Mouse (Mus musculus) induced T-regulatory cell, adult 2 months (primary cell): ENCODE measurements around the gene Tdrkh.

Source experiments
- DNase-seq: peaks from one replicate; pipeline ENCODE4 v3.0.0-alpha.2; 2012; ENCODE audit warnings: low read depth

Tdrkh gene

DNA sequence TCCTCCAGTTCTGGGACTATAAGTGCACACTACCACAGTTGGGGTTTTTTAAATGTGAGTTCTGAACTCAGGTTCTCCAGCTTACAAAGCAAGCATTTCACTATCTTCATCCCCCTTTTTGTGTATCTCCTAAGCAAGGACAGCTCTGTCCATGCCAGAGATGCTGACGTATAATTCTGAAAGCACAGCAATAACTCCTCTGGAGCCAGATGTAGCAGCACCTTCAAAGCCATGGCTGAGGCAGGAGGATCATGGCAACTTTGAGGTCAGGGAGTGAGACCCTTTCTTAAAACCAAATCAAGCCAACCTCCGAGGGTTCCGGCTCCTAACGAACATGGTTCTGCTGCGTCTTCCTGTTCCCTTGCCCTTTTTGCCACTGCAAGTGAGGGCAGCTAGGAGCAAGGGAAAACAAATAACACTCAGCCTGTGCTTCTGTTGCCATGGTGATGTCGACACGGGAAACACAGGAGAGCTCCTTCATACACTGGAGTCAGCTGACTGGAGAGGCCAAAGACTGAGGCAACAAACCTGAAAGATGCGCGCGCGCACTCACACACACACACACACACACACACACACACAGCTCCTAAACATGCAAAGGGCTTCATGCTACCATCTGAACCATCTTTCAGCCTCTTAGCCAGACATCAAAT is 51.0 kb downstream of the Tdrkh start:
- no peak for DNase-seq

DNA sequence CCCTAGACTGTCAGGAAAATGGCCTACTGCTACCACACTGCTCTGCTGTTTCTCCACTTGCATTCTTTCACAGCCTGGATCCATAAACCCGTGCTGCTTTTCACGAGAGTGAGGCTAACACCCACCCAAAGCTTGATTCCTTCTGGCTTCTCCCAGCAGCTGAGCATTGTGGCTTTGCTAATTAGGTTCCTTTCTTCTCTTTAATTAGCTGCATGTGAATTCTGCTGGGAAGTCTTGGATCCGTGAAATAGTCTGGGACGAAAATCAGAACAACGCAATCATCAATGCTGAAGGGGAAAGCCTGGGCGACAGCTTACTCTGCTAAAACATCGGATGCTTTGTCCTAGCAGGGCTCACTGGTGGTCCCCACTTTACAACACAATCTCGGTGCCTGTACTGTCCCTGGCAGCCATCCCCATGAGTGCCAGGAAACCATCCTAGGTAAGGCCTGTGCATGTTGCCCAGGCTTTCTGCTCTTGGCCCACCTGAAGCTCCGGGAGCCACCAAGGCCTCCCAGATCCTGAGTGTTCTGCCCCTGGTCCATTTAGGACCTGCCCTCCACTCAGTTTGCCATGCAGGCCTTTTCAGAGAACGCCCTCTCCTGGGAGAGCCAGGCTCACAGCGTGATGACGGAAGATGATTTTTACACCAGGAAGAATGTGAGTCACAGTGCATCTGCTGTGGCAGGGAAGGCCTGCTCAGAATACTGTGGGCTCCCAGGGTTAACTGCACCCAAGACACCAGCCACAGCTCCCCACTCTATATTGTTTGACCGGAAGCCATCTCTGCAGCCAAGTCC is 52.8 kb downstream of the Tdrkh start:
- no peak for DNase-seq

DNA sequence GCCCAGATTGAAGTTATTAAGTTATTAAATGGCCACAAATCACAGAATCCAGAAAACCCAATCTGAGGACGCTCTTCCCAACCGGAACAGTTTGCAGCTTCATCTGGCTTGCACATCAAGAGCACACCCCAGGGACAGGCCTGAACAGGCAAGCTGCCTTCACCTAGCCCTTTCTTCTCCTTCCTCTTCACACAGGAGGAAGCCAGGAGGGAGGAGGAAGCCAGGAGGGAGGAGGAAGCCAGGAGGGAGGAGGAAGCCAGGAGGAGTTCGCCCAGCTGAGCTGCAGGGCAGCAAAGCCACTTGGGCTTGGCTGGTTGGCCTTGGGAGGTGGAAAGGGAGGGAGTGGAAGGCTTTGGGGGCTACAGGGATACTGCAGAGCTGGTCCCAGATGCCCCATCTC is 55.9 kb downstream of the Tdrkh start:
- no peak for DNase-seq

DNA sequence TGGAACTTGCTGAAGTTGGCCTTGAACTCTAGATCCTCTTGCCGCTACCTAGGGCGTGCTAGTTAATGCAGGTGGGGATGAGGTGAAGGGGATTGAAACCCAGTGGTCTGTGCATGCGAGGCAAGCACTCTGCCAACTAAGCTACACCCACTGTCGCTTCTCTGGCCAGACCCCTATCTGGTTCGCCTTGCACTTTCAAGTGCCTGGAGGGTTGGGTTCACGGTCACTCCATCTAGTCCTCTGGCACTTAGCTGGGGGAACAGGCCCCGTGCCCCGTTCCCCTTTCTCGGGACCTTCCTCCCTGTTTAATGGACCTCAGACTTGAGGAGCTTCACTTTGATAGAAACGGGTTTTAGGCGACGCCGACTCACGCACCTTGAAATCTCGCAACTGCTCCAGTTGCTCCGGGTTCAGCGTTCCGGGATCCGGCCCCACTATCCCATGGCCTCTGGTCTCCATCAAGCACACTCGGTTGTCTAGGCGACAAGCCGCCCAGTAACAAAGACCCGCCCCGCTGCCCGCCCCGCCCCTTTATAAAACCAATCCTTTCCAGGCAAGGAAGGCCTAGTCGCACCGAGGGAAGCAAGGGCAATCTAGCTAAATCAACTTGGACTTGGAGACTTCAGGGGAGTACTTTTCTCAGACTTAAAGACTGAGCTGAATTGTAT is 59.5 kb downstream of the Tdrkh start:
- DNase-seq: no peak

DNA sequence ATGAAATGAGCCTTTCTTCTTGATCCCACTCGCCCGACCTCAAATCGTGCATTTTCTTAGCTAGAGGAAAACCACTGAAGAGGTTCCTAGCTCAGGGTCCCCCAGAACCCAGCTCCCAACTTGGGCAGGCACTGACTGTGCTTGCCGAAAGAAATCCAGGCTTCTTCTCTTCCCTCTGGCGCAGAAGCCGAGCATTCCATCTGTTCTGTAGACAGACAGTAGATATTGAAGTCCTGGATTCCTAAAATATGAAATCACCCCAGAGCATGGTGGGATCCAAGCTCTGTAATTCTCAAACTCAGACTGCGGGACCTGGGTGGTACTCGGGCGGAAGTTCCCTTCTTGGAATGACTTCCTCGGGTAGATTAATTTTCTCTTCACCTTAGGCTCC is 60.0 kb downstream of the Tdrkh start:
- DNase-seq: no peak

DNA sequence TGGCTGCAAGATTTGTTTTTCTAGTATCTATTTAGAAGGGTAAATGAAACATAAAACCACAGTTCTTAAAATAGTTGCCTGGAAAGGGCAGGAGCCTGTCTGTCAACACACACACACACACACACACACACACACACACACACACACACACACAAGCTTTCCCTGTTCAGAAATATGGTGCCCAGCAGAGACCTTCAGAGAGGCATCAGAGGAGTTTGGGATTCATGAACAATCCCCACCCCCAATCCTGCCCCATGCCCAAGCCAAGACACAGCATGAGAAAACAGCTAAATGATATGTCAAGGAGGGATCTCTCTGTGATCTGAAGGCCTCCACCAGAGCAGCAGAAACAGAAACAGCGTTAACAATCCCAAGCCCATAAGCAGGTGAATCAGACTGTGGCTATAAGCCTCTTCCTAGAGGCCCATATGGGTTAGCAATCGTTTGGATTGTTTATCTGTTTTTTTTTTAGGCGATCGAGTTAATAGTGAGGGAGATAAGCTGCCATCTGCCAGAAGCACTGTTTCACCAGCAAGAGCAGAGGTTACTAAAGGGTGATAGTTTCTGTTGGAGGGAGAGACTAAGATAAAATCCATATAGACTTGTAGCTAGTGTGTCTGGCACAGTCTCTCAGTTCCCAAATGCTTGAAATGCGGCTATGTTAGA is 60.6 kb downstream of the Tdrkh start:
- no peak for DNase-seq

DNA sequence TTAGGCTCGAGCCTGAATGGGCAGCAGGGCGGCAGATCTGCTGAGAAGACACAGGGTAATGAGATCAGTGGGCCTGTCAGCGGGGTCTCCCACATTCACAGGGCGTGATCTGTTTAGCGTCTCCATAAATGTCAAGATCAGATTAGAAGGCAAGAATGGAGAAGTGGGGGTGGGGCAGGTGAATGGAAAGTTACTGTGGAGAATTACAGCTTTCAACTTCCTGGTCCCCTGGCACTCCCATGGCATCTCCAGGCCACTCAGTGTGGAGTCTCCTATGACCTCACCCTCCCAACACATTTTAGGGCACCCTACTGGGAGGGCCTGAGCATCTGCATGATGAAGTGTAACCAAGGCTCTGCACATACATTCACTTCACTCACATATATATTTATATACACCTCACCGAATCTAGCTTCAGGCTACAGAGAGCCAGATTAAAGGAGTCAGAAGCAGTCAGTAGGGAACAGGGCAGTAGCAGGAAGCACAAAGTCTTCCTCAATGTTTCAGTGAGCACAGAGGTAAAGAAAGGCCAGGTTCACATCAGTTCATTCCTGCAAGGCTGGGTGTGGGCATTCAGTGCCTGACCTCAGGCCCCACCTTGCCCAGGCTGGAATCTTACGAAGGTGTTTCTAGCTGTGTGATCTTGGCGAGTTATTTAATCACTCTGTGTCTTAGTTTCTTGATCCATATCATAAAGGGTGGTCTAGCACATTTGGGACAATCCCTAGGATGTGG is 63.4 kb downstream of the Tdrkh start:
- DNase-seq: no peak

DNA sequence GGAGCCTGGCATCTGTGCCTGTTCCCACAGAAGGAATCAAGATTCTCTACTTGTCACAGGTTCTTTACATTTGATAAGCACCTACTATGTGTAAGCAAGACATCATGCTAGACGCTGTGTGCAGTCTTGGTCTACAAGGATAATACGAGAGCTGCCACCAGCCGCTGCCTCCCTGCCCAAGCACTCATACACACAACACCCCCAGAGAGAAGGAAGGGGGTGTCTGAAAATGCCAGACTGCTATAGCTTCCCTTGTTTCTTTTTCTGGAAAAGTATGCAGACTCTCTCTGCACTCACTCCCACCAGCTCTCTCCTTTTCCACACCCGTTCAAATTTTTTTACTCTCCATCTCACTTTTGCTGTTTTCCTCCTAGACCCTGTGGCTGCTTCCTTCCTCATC is 64.4 kb downstream of the Tdrkh start:
- DNase-seq: no peak

DNA sequence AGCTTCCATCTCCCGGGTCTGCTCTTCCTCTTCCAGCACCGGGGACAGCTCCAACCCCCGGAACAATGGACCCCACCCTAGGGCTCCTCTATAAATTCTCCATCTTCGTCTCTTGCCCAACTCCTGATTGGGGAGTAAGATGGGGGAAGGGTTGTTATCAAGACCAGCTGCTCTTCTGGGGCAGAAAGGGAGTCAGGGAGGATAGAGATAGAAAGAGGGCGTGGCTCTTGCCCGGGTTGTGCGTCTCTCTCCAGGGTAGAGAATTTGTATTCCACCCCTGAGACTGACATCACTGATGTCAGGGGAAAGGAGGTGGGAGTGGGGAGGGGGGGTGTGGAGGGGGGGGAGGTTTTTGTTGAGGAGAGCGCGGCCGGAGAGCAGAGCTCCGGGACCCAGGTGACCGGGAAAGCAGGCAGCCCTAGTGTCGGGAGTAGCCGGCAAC is 64.9 kb downstream of the Tdrkh start, which contains the start of gene Celf3:
Gene Celf3, plus strand, starts transcription at position 315 of the 442 bp plus-strand sequence.
- DNase-seq: no peak

DNA sequence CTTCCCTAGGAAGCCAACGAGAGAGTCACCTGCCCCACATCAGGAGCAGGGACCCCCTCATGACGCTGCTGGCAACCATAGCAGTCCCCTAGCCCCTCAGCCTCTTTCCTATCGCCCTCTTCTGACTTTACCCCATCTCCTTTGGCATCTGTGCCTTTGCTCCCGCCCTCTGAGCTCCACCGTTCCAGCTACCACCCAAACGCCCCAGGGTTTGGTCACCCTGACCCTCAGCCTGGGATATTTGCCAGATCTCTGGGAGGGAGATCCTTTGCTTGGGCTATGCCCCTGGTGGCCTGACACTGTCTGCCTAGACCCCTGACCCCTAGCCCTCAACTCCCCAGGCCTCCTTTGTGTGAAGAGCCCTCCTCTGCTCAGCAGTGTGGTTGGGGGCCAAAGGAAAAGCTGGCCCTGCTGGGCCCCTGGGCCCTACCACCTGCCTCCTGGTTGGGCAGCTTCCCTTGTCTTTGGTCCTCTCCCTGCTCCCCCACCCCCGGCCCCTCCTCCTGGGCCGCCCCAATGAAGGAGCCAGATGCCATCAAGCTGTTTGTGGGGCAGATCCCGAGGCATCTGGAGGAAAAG is 65.6 kb downstream of the Tdrkh start:
- DNase-seq: no peak

DNA sequence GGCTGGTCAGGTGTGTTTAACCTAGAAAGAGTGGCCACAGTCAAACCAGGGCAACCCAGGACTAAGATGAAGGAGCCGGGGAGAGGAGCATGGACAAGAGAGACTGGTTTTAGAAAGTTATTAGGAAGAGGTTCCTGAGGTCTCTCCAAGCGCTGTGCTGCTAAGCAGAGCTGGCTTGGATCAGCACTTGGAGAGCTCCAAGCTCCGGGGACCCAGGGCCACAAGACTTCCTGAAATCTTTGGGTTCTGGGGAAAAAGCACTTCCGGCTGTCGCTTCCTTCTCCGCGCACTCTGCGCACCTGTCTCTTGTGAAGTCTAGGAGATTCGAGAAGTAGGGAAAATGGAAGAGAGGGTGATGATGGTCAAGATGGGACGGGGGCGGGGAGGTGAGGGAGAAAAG is 66.5 kb downstream of the Tdrkh start:
- DNase-seq: no peak

DNA sequence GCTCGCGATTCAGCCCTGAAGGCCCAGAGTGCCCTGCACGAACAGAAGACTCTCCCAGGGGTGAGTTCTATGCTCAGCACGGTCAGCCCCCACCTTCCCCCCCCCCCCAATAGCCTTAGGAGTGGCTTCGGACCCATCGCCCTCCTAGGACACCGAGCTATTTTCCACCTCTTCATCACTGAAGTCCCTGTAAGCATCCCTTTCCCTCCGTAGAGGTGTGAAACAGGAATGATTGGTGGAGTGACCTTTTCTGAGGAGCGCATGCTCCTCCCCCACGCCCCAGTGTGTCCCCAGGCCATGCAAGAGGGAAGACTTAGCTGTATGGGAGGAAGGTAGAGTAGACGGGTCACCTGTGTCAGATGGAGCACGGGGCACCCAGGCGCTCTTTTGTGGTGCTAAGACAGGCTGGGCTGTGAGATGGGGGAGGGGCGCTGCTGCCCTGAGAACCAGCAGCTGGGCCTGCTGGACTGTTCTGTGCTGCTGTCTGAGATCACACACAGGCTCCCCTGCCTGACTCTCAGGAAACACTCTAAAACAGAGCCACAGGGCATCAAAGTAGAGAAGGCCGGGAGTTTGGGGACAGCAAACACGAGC is 67.3 kb downstream of the Tdrkh start, which contains the start of gene Riiad1:
Gene Riiad1, minus strand, starts transcription at position 51 of the 594 bp plus-strand sequence.
- no peak for DNase-seq

DNA sequence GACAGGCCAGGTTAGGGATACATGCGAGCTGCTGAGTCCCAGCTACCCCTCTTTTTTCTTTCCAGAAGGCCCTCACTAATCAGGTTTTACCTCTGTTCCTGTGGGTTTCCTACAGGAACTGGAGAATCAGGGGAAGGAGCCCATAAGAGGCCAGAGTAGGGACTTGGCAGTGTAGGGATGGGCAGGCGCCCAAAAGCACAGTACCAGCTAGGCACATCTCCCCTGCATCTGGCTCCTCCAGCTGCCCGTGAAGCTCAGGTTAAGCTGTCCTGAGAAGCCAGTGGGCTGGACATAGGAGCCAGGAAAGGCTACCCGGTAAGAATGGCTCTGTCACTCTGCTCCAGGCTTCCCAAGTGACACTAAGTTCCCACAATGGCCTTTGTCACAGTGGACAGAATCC is 68.4 kb downstream of the Tdrkh start:
- no peak for DNase-seq

DNA sequence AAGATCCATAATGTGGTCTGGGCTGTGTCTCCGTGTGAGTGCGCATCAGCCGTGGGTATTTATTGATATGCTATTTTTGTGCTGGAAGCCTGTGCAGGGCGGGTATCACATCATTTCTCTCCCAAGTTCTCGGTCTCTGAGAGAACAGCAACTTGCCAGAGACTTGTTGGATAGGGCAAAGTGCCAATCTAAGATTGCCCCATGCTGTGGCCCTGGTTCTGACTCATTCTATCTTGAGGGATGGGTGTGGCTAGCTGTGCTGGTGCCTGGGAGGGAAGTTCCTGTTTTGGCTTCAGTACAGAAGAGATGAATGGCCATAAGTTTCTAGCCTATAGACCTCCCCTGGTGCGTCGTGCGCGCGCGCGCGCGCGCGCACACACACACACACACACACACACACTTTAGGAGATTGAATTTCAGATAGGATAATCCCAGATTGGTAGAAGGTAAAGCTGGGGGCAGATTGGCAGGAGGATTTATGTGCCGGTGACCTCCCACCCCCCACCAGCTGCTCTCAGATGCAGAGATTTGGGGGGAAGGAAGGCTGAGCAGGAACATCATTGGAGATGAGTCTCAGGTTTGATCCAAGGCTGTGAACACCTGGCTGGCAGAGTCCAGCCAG is 69.8 kb downstream of the Tdrkh start:
- peak; percentile 28 for DNase-seq

DNA sequence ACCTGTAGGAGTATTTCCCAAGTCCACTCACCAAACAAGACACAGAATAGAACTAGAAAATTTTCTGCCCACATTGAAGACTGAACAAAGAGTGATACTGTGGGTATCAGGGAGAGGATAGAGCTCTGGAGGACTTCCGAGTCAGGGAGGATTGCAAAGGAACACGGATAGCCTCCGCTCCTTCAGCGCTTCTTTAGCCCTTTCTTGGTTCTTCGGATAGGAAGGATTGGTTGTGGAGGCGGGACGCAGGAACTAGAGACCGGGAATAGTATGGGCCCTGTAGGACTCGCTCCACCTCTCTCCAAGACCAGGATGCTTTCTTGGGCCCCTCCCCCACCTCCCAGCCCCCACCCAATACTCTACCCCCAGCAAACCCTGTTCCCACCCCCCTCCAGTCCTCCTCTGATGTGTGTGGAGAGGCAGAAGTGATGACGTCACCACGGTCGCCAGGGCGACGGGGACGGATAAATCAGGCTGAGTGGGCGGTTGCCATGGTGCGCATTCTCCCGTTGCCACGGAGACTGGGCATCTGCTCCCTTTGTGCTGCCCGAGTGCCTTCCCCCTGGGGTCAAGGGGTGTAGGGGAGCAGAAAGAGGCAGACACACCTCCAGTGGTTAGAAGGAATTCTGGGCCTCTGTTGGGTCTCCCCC is 70.8 kb downstream of the Tdrkh start:
- DNase-seq: peak; percentile 58
